Mouse (Mus musculus): ENCODE measurements at regions not wholly inside any gene's neighbourhood (a gene's known extent, or its start where the extent isn't known, plus 50 kb on each side); places are given as distances from the start of the nearest gene placed in this dataset.
"Not testable (repeated sequence)": the region's sequence is repeated elsewhere in the genome, so short reads cannot be mapped to it uniquely, and the experiment has no call there.

GRCm38 (mm10) chr14:52862491-52862890 is 366.9 kb upstream of the Olfr1507 start:
- not testable (repeated sequence) for DNase-seq (ENCODE audit: low spot score in 2 of 2)

DNA sequence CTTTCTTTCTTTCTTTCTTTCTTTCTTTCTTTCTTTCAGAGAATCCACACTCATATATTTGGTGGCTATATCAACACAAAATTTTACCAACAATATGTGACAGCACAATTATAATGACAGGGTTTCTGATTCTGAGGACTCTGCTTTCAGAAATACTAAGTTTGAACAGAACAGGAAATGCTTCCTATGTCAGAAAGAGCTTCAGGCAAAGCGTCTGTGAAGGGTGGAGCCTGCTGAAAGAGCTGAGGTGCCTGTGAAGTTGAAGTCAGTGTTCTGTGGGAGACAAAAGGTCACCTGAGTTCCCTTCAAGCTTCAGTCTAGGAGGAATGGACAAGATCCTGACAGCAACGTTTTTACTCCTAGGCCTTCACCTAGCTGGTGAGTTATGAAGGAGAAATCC is 359.8 kb upstream of the Olfr1507 start:
- not testable (repeated sequence) for DNase-seq (ENCODE audit: low spot score in 2 of 2)

- DNase-seq (ENCODE audit: low spot score in 2 of 2) = not testable (repeated sequence)
Observed at GRCm38 (mm10) chr14:52853598-52853997, 358.0 kb upstream of the Olfr1507 start.

DNA sequence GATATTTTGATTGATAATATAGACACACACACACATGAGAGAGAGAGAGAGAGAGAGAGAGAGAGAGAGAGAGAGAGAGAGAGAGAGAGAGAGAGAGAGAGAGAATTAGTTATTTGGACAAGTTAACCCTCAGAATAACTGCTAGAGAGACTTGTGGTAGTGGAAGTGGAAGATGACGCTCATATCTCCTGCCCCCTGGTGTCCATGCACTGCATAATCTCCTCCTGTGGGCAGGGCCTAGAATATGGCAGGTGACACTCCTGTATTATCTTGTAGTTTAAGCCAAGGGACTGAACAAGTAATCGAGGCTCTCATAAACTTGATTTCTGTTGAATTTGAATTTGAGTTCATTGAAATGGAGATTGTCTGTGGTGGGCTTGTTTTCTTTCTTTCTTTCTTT is 352.4 kb upstream of the Olfr1507 start:
- not testable (repeated sequence) for DNase-seq (ENCODE audit: low spot score in 2 of 2)

- DNase-seq (ENCODE audit: low spot score in 2 of 2) = not testable (repeated sequence)
Observed at GRCm38 (mm10) chr14:52824005-52824404, 328.5 kb upstream of the Olfr1507 start.

DNA sequence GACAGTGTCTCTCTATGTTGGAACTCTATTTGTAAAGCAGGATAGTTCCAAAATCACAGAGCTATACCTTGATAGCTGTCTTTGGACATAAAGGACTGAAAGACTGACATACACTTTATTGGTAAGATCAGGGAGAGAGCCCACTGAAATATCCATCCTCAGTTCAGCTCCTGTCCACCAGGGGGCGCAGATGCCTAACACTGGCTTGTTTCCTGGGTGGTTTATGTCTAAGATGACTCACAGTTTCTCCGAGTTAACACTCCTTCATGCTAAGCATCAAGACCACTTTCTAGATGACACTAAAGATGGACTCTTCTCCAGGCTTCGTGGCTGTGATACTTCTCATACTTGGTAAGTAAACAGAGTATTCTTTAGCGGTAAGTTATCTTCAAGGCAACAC is 326.1 kb upstream of the Olfr1507 start:
- not testable (repeated sequence) for DNase-seq (ENCODE audit: low spot score in 2 of 2)

DNA sequence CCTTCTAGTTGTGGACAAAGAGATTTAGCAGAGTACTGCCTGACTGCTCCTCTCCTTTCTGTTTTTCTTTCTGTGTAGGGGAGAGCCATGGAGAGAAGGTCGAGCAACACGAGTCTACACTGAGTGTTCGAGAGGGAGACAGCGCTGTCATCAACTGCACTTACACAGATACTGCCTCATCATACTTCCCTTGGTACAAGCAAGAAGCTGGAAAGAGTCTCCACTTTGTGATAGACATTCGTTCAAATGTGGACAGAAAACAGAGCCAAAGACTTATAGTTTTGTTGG is 315.5 kb upstream of the Olfr1507 start:
- DNase-seq (ENCODE audit: low spot score in 2 of 2) = not testable (repeated sequence)

GRCm38 (mm10) chr14:52810275-52811127 is 315.0 kb upstream of the Olfr1507 start:
- DNase-seq (ENCODE audit: low spot score in 2 of 2) = peak in 1 of 2 experiments; percentile 64

DNA sequence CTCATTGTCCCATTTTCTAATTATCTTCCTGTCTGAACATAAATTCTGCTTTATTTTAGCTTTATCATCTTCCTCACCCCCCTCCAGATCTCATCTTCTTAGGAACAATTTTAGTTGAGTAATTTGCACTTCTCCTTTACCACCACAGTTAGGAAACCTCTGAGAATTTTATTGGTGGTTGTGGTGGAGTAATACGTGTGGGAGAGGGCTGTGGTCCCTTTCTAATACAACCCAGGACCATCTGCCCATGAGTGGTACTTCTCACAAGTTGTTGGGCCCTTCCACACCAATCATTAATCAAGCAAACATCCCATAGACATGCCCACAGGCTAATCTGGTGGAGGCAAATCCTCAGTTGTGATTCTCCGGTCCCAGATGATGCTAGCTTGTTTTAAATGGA is 306.2 kb upstream of the Olfr1507 start:
- not testable (repeated sequence) for DNase-seq (ENCODE audit: low spot score in 2 of 2)

DNA sequence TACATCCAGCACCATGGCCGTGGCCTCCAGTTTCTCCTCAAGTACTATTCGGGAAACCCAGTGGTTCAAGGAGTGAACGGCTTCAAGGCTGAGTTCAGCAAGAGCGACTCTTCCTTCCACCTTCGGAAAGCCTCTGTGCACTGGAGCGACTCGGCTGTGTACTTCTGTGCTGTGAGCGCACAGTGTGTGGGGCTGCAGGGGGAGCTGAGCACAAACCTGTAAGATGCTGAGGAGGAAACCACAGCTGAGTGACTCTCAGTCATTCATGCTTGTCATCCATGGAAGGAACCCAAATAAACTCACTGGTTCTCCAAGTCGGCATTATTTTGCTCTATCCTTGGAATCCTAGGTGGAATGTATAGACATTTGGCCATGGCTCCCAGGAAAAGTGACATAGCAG is 297.1 kb upstream of the Olfr1507 start:
- DNase-seq (ENCODE audit: low spot score in 2 of 2) = not testable (repeated sequence)

DNA sequence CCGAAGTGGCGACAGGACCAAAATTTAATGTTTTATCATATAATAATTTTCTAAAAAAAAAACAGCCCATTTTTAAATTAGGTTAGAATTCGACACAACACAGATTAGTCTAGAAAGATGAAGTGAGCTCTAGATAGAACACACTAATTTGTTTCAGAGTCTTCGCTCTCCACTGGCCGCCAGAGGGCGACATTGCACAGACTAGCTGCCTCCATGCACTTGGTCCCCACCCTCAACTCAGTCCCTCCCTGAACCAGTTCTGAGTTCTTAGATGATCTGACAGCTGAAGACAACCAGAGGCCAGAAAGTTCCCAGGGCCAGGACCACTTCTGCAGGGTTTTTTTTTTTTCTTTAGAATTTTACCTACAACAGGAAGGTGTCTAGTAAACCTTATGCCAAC is 296.3 kb upstream of the Olfr1507 start:
- DNase-seq (ENCODE audit: low spot score in 2 of 2) = not testable (repeated sequence)

- not testable (repeated sequence) for DNase-seq (ENCODE audit: low spot score in 2 of 2)
Observed at GRCm38 (mm10) chr14:52782832-52783231, 287.3 kb upstream of the Olfr1507 start.

GRCm38 (mm10) chr14:52775816-52776215 is 280.3 kb upstream of the Olfr1507 start:
- DNase-seq (ENCODE audit: low spot score in 2 of 2) = not testable (repeated sequence)

- DNase-seq (ENCODE audit: low spot score in 2 of 2) = not testable (repeated sequence)
Observed at GRCm38 (mm10) chr14:52769450-52769849, 273.9 kb upstream of the Olfr1507 start.

DNA sequence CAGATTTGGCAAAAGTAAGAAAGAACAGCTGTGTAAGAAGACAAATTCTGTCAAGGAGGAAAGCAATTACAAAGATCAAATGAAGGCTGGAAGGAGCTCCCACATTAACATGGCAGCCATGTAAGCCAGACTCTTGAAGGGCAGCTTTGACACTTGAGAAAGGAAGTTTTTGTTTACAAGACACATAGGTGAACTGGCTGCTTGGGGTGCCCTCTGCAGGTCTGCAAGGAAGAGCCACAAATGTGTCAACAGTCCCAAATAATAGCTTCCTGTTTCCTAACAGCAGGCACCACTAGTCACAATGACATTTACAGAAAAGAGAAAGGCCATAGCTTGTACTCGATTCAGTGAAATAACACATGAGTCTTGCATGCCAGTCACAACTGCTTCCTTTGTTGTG is 256.6 kb upstream of the Olfr1507 start:
- not testable (repeated sequence) for DNase-seq (ENCODE audit: low spot score in 2 of 2)

DNA sequence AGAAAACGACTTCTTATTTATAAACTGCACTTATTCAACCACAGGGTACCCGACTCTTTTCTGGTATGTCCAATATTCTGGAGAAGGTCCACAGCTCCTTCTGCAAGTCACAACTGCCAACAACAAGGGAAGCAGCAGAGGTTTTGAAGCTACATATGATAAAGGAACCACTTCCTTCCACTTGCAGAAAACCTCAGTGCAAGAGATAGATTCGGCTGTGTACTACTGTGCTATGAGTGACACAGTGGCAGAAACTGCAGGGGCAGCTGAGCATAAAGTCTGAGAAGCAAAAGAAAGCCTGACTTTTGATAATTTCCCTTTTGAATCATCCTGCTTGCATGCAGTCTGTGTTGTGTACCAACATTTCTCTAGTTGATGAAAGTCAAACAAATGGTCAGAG is 231.1 kb upstream of the Olfr1507 start:
- DNase-seq (ENCODE audit: low spot score in 2 of 2) = not testable (repeated sequence)

GRCm38 (mm10) chr14:52724988-52725387 is 229.4 kb upstream of the Olfr1507 start:
- DNase-seq (ENCODE audit: low spot score in 2 of 2) = not testable (repeated sequence)

DNA sequence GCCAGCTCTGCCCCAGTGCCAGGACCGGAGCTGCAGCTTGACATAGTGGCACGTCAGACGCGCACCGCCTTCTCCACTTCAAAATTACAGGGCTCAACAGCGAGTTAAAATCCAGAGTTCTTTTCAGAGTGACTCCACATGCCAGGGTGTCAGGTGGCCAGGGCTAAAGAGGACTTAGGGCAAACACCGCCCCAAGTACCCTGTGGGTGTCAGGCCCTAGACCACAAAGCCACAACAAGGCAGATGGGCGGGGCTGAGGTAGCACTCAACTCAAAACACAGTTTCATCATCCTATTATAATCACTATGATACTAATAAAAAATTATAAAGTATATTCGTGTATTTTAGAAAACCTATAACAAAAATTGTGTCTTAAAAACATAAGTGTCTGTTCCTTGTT is 225.1 kb upstream of the Olfr1507 start:
- DNase-seq (ENCODE audit: low spot score in 2 of 2) = no peak

- not testable (repeated sequence) for DNase-seq (ENCODE audit: low spot score in 2 of 2)
Observed at GRCm38 (mm10) chr14:52700851-52701250, 205.3 kb upstream of the Olfr1507 start.

DNA sequence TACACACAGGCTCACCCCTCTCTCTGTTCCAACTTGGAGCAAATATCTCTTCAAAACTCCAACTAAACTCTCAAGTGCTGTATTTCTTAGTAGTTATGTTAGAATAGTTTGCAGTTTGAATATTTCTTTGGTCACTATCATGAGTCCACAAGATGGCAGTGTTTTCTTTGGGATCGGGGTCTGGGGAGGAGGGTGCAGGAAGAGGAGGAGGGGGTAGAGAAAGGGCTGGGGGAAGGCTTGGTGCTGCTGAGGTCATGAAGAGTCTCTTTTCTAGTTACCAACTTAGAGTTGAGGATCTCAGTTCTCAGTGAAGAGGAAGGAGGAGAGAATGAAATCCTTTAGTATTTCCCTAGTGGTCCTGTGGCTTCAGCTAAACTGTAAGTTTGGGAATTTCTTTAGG is 188.1 kb upstream of the Olfr1507 start:
- DNase-seq (ENCODE audit: low spot score in 2 of 2) = not testable (repeated sequence)

- no peak for DNase-seq (ENCODE audit: low spot score in 2 of 2)
Observed at GRCm38 (mm10) chr14:52654355-52654754, 158.8 kb upstream of the Olfr1507 start.

DNA sequence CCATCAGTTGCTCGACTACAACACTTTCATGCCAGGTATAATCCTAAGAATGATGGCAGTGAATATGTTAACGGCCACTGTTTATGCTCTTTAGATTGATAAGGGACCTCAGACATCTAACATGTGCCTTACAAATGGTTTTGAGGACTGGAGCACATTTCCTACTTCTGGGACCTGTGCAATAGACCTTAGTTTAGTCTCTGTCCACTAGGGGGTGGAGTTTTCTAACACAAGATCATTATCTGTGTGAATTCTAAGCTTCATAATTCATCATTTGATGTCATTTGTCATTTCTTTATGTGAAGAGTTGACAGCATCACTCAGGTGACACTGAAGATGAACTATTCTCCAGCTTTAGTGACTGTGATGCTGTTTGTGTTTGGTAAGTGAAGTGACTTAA is 142.6 kb upstream of the Olfr1507 start:
- DNase-seq (ENCODE audit: low spot score in 2 of 2) = no peak

DNA sequence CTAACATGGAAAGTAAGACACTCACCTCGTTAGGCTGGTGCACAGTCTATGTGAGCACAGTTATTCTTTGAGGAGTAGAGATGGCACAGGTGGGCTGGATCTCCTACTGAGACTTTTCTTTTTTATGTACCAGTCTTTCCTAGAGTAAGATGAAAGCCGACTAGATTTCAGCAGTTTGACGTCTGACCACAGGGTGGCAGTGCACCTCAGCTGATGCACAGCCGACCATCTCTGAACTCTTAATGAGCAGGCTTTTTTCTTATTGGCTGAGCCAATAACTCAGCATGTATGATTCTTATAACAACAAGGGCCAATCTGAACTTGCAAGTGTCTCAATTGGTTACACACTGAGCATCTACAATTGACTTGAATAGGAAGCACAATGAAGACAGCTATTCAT is 126.6 kb upstream of the Olfr1507 start:
- no peak for DNase-seq (ENCODE audit: low spot score in 2 of 2)

GRCm38 (mm10) chr14:52580319-52580718 is 84.8 kb upstream of the Olfr1507 start:
- peak in 1 of 2 experiments; percentile 3 for DNase-seq (ENCODE audit: low spot score in 2 of 2)
